Mouse (Mus musculus) ES-Bruce4 (cell line): Measurements from ENCODE around the gene Slc18a2. TPM values are rescaled to one million over a fixed set of nuclear protein-coding genes. Genes with fewer than 3 reads are reported as not detected.

Source experiments
- H3K27ac ChIP-seq: 2 replicates; pipeline ENCODE4 v1.5.1; 2012; ENCODE audit warnings: low read length, inconsistent platforms; ENCODE audit not compliant: insufficient read depth
- H3K27me3 ChIP-seq: 2 replicates; pipeline ENCODE4 v1.6.1; 2012; ENCODE audit warnings: mild to moderate bottlenecking, low read length, inconsistent platforms; ENCODE audit not compliant: control insufficient read depth, poor library complexity, insufficient read depth, severe bottlenecking
- H3K36me3 ChIP-seq: 2 replicates; pipeline ENCODE4 v1.6.1; 2012; ENCODE audit warnings: inconsistent platforms, mild to moderate bottlenecking, low read length, moderate library complexity; ENCODE audit not compliant: control insufficient read depth, poor library complexity, insufficient read depth, severe bottlenecking
- H3K4me1 ChIP-seq: one replicate; pipeline ENCODE4 v1.8.1; 2011; ENCODE audit warnings: low read length; ENCODE audit not compliant: control insufficient read depth, insufficient read depth
- H3K4me3 ChIP-seq: 2 replicates; pipeline ENCODE4 v1.5.1; 2011; ENCODE audit warnings: low read depth, mild to moderate bottlenecking, low read length
- H3K9ac ChIP-seq: 2 replicates; pipeline ENCODE4 v1.6.1; 2012; ENCODE audit warnings: low read depth, mild to moderate bottlenecking, inconsistent platforms; ENCODE audit not compliant: poor library complexity, severe bottlenecking
- H3K9me3 ChIP-seq: replicated peaks from 2 replicates; pipeline ENCODE4 v1.6.1; 2012; ENCODE audit warnings: mild to moderate bottlenecking, low read length, inconsistent platforms; ENCODE audit not compliant: control insufficient read depth, poor library complexity, insufficient read depth, severe bottlenecking
- CTCF ChIP-seq: IDR thresholded peaks from one replicate; pipeline ENCODE4 v1.8.1; 2011; ENCODE audit warnings: low read depth, low read length
- EP300 ChIP-seq: IDR thresholded peaks from 2 replicates; pipeline ENCODE4 v1.6.1; 2011; ENCODE audit warnings: low read depth, low read length; ENCODE audit not compliant: insufficient read depth
- POLR2A ChIP-seq: IDR thresholded peaks from one replicate; pipeline ENCODE4 v1.8.1; 2011; ENCODE audit warnings: low read length; ENCODE audit not compliant: insufficient read depth
- polyA plus RNA-seq: library from polyadenylated mRNA; stranded (reverse); fragments of >200 nt; gene quantifications from 2 replicates; pipeline ENCODE4 v1.2.4, GENCODE M21; 2011; ENCODE audit warnings: low read depth; ENCODE audit not compliant: missing spikeins, insufficient read depth, insufficient read length

The Slc18a2 gene
- polyA plus RNA-seq, 1 experiment, result not detected

- no peaks in the 10 kb centered on the region for H3K9me3 ChIP-seq
- no peaks in the 10 kb centered on the region for H3K36me3 ChIP-seq
- no peak for TF ChIP-seq EP300
- TF ChIP-seq POLR2A, result no peak
- TF ChIP-seq CTCF, result no peak
- peak overlapping the region; percentile 89 for H3K9ac ChIP-seq
- no peaks in the 10 kb centered on the region for H3K4me1 ChIP-seq
- no peak overlapping the region for H3K27ac ChIP-seq
- H3K27me3 ChIP-seq, result no peaks in the 10 kb centered on the region
- H3K4me3 ChIP-seq, result peak overlapping the region; percentile 58
Measured at GRCm38 (mm10) chr19:59344304-59344711, 83.6 kb downstream of the Slc18a2 start.

- H3K9me3 ChIP-seq, result no peaks in the 10 kb centered on the region
- H3K36me3 ChIP-seq, result no peaks in the 10 kb centered on the region
- TF ChIP-seq CTCF, result no peak
- no peaks in the 10 kb centered on the region for H3K27me3 ChIP-seq
- H3K27ac ChIP-seq, result no peak overlapping the region
- peak overlapping the region; percentile 89 for H3K9ac ChIP-seq
- H3K4me3 ChIP-seq, result peak overlapping the region; percentile 58
- no peaks in the 10 kb centered on the region for H3K4me1 ChIP-seq
Measured at GRCm38 (mm10) chr19:59345081-59345657, 84.5 kb downstream of the Slc18a2 start.

Other genes with a start within 250 kb of the Slc18a2 start
- 3.0 and 3.4 TPM in 2 replicates for gene Shtn1, start 184.8 kb upstream of the Slc18a2 start, polyA plus RNA-seq
- gene Vax1, start 90.8 kb upstream of the Slc18a2 start, polyA plus RNA-seq, result not detected in 2 replicates
- not detected in 2 replicates for gene Kcnk18, start 41.7 kb upstream of the Slc18a2 start, polyA plus RNA-seq
- gene Rps12-ps3, start 61.4 kb downstream of the Slc18a2 start, polyA plus RNA-seq, result 534 and 780 TPM in 2 replicates
- 30.7 and 35.1 TPM in 2 replicates for gene Pdzd8, start 84.9 kb downstream of the Slc18a2 start, polyA plus RNA-seq
- 0.51 and 0.59 TPM in 2 replicates for gene Emx2, start 197.5 kb downstream of the Slc18a2 start, polyA plus RNA-seq